Mouse (Mus musculus) stomach, postnatal 0 days (tissue): ENCODE results near the gene Zfp275. TPM values are rescaled to one million over a fixed set of nuclear protein-coding genes. Genes with fewer than 3 reads are reported as not detected.

ENCODE experiments used
- ATAC-seq: fragments of 200-750 bp; cut with Nextera tagmentation; 2 replicates; pipeline ENCODE4 v1.8.0; 2017; ENCODE audit not compliant: low FRiP score, low TSS enrichment
- DNase-seq: peaks from one replicate; pipeline ENCODE4 v3.0.0-alpha.2; 2016; ENCODE audit warnings: low spot score
- H3K27ac ChIP-seq: fragments of 300-500 bp; sonication (generic); replicated peaks from 2 replicates; pipeline ENCODE4 v1.5.1; 2014; ENCODE audit warnings: mild to moderate bottlenecking, control low read depth
- H3K27me3 ChIP-seq: fragments of 300-500 bp; sonication (generic); 2 replicates; pipeline ENCODE4 v1.6.1; 2014; ENCODE audit warnings: low read length; ENCODE audit not compliant: control insufficient read depth, insufficient read depth
- H3K36me3 ChIP-seq: fragments of 300-500 bp; sonication (generic); 2 replicates; pipeline ENCODE4 v1.6.1; 2014; ENCODE audit warnings: low read length, mixed read lengths; ENCODE audit not compliant: control insufficient read depth, insufficient read depth
- H3K4me1 ChIP-seq: fragments of 300-500 bp; sonication (generic); replicated peaks from 2 replicates; pipeline ENCODE4 v1.6.1; 2014; ENCODE audit warnings: antibody characterized with exemption; ENCODE audit not compliant: control insufficient read depth, insufficient read depth
- H3K4me2 ChIP-seq: fragments of 300-500 bp; sonication (generic); replicated peaks from 2 replicates; pipeline ENCODE4 v1.6.1; 2014; ENCODE audit warnings: low read depth, mild to moderate bottlenecking, control low read depth, moderate library complexity
- H3K4me3 ChIP-seq: fragments of 300-500 bp; sonication (generic); 2 replicates; pipeline ENCODE4 v1.5.1; 2014; ENCODE audit warnings: low read depth, low read length, control low read depth
- H3K9ac ChIP-seq: fragments of 300-500 bp; sonication (generic); 2 replicates; pipeline ENCODE4 v1.6.1; 2014; ENCODE audit warnings: mild to moderate bottlenecking, low read length, control low read depth, mixed read lengths
- H3K9me3 ChIP-seq: fragments of 300-500 bp; sonication (generic); 2 replicates; pipeline ENCODE4 v1.6.1; 2016; ENCODE audit warnings: low read length; ENCODE audit not compliant: control insufficient read depth
- CTCF ChIP-seq: IDR thresholded peaks from 2 replicates; pipeline ENCODE4 v1.5.1; 2016; ENCODE audit warnings: antibody characterized with exemption, low read depth, mild to moderate bottlenecking, moderate library complexity
- EP300 ChIP-seq: optimal IDR thresholded peaks from 2 replicates; pipeline ENCODE3; 2016; ENCODE audit warnings: antibody characterized with exemption
- WGBS: fragments of 180-500 bp; shearing (Covaris S2); extraction: QIAGEN DNeasy Blood & Tissue Kit; methylation state at CpG from one replicate; pipeline ENCODE4 v1.1.7; 2014; 5-methylcytosine and 5-hydroxymethylcytosine counted together
- polyA plus RNA-seq: library from polyadenylated mRNA; unstranded; fragments of >200 nt; fragmentation: Nextera tagmentation; extraction: Ambion mirVana; gene quantifications from 2 replicates; pipeline ENCODE4 v1.2.1, GENCODE M21; 2015

Zfp275 gene
- polyA plus RNA-seq, 1 experiment from 2014 or later, result 2.6 TPM

DNA sequence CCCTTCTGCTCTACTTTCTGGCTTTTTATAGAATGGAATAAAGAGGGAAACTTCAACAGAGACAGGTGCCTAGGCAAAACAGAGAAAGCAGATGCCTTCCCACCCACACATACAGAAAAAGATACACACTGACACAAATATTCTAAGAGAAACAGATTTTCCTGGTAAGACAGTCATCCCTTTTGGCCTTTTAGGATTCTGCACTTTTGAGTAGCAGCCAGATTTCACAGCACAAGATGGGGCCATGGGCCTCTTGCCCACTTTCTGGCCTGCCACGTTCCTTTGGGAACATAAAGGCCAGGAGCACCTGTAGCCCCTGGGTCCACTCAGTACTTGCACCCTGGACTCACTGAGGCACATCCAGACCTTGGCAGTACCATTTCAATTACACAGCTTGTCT, 1.9 kb downstream of the Zfp275 start:
- no peaks in the 10 kb centered on the region for H3K36me3 ChIP-seq
- H3K9me3 ChIP-seq, result no peaks in the 10 kb centered on the region
- H3K4me1 ChIP-seq, result no peaks in the 10 kb centered on the region
- no peak overlapping the region for H3K27ac ChIP-seq
- 50% methylated on average over 1 of the region's 1 CpGs for WGBS
- H3K9ac ChIP-seq, result no peak overlapping the region
- TF ChIP-seq EP300 (no peak), CTCF (no peak)
- no peak for ATAC-seq
- H3K4me2 ChIP-seq, result no peak overlapping the region
- no peak overlapping the region for H3K4me3 ChIP-seq
- no peak for DNase-seq
- no peaks in the 10 kb centered on the region for H3K27me3 ChIP-seq

DNA sequence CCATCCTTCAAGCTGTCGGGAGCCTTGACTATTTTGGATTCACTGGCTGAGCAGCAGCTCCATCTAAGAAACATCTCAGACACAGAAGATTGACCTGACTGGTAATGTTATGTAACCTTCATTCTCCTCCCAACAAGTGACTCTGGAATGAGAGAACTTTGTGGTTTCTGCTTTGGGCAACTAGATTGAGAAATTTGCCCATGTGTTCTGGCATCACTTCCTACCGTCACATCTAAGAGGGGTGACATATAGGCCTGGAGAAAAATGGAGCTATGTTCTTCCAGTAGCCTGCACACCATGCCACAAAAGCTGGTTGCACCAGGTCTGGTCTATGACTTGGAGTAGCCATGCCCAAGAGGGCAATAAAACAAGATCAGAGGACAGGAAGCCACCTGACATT, 13.7 kb downstream of the Zfp275 start:
- Histone ChIP-seq H3K4me2 (no peak overlapping the region), H3K4me3 (no peak overlapping the region), H3K27me3 (no peaks in the 10 kb centered on the region), H3K4me1 (no peaks in the 10 kb centered on the region), H3K9ac (no peak overlapping the region), H3K27ac (no peak overlapping the region), H3K36me3 (peaks cover 2% of the 10 kb centered on the region; the same call in 1 of the 2 replicates), H3K9me3 (no peaks in the 10 kb centered on the region)
- WGBS, result 90% methylated on average over 2 of the region's 2 CpGs
- DNase-seq, result no peak
- ATAC-seq, result no peak
- TF ChIP-seq EP300 (no peak), CTCF (no peak)

DNA sequence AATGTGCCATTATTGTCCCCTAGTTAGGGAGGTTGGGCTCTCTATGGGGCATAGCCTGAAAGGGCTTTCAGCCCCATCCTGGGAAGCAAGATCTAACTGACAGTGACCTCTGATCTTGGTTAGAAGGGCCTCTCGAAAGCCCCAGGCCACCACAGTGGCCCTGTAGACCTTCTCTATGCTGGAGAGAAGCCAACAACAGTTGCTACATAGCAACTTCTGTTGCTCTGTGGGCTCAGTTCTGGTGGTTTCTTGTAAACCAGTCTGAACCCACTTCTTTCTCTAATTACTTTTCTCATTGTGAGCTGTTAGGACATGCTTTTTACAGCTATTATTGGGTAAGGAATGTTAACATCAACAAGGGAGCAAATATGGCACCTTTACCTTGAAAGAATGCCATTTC, 14.3 kb downstream of the Zfp275 start:
- TF ChIP-seq EP300 (no peak), CTCF (no peak)
- Histone ChIP-seq H3K9ac (no peak overlapping the region), H3K4me1 (no peaks in the 10 kb centered on the region), H3K27ac (no peak overlapping the region), H3K4me3 (no peak overlapping the region), H3K9me3 (no peaks in the 10 kb centered on the region), H3K36me3 (peaks cover 2% of the 10 kb centered on the region; the same call in 1 of the 2 replicates), H3K4me2 (no peak overlapping the region), H3K27me3 (no peaks in the 10 kb centered on the region)
- 73% methylated on average over 1 of the region's 1 CpGs for WGBS
- DNase-seq, result no peak
- no peak for ATAC-seq

DNA sequence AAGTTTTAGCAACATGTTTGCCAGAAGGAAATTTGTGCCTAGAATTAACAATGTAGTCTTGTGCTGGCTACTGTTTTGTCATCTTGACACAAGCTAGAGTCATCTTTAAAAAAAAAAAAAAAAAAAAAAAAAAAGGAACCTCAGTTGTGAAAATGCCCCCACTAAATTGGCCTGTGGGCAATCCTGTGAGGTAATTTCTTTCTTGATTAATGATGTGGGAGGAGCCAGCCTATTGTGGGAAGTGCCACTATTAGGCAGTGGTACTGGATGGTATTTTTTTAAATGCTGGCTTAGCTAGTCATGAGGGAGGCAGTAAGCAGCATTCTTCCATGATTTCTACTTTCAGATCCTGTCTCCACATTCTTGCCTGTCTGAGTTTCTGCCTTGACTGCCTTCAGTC, 20.9 kb downstream of the Zfp275 start:
- TF ChIP-seq CTCF, result no peak
- TF ChIP-seq EP300, result no peak
- Histone ChIP-seq H3K4me2 (no peak overlapping the region), H3K9me3 (no peaks in the 10 kb centered on the region), H3K27me3 (no peaks in the 10 kb centered on the region), H3K9ac (no peak overlapping the region), H3K36me3 (no peaks in the 10 kb centered on the region), H3K27ac (no peak overlapping the region), H3K4me3 (no peak overlapping the region), H3K4me1 (no peaks in the 10 kb centered on the region)
- no peak for ATAC-seq
- no peak for DNase-seq

DNA sequence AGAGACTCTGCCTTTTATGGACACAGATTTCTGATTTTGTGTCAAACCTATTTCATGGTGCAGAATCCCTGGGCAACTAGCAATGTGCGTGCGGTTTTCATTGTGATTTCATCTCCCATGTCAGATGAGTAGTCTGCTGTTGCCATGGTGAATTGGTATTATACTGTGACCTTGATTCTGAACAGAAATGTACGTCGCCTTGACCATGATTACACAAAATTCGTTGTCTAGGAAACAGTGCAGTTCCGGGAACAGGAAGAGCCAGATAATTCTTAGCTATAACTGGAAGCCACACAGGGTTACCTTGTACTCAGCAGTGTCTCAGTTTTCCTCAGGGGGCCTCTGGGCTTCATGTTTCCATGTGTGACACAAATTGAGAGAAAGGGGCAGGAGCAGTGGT, 42.0 kb downstream of the Zfp275 start:
- no peaks in the 10 kb centered on the region for H3K9me3 ChIP-seq
- DNase-seq (no peak), ATAC-seq (no peak)
- no peaks in the 10 kb centered on the region for H3K36me3 ChIP-seq
- no peak overlapping the region for H3K9ac ChIP-seq
- WGBS, result 59% methylated on average over 6 of the region's 6 CpGs
- H3K4me2 ChIP-seq, result no peak overlapping the region
- TF ChIP-seq CTCF, result no peak
- no peak for TF ChIP-seq EP300
- H3K4me1 ChIP-seq, result no peaks in the 10 kb centered on the region
- H3K4me3 ChIP-seq, result no peak overlapping the region
- no peak overlapping the region for H3K27ac ChIP-seq
- H3K27me3 ChIP-seq, result no peaks in the 10 kb centered on the region

DNA sequence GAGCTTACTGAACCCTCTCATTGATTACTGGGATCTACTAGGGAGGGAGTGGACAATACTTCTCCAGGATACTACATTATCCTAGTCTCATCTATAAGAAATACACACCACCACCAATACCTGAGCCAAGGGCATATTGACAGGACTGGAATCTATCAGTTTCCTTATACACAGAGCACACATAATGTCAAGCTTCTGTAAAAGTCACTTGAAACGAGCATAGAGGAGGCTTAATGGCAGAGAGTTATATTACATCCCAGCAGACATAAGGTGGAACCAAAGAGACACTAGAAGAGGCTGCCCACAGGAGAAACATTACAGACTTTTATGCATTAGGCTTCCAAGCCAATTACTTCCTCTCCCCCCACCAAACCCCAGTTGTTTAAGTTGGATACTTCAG, 42.5 kb downstream of the Zfp275 start:
- Histone ChIP-seq H3K27me3 (no peaks in the 10 kb centered on the region), H3K4me1 (no peaks in the 10 kb centered on the region), H3K9ac (no peak overlapping the region), H3K27ac (no peak overlapping the region), H3K36me3 (no peaks in the 10 kb centered on the region), H3K4me3 (no peak overlapping the region), H3K4me2 (no peak overlapping the region), H3K9me3 (no peaks in the 10 kb centered on the region)
- WGBS, result 12% methylated on average over 1 of the region's 1 CpGs
- ATAC-seq (no peak), DNase-seq (no peak)
- TF ChIP-seq EP300, result no peak
- no peak for TF ChIP-seq CTCF
